Mouse (Mus musculus) liver, embryonic 14.5 days (tissue): ENCODE measurements around the gene Ccdc181.

Experiments
- CTCF ChIP-seq: IDR thresholded peaks from 2 replicates; pipeline ENCODE4 v1.5.1; 2016; ENCODE audit warnings: antibody characterized with exemption, low read depth, control low read depth
- EP300 ChIP-seq: IDR thresholded peaks from 2 replicates; pipeline ENCODE4 v1.6.1; 2016; ENCODE audit warnings: antibody characterized with exemption, low read depth

DNA sequence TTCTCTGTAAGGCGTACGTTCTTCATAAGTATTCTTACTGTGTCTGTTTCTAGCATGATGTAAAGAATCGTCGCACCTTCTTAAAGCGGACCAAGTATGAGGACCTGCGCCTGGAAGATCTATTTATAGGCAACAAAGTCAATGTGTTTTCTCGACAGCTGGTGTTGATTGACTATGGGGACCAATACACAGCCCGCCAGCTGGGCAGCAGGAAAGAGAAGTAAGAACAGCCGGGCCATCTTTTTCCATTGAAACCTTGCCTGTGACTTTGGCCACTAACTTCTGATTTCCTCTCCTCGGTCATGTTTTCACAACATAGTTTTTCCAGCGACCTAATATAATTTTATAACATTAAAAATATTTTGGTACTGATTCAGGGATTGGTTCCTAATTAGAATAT is 57.2 kb downstream of the Ccdc181 start:
- no peak for TF ChIP-seq CTCF
- TF ChIP-seq EP300, result no peak
